Mouse (Mus musculus): ENCODE results near the gene Cdon.

- TF ChIP-seq TAL1 (IDR thresholded peaks at IDR 0.05; ENCODE audit: low read length) (no peak), CTCF (IDR thresholded peaks at IDR 0.05 in 2 of 3, conservative IDR thresholded peaks at IDR 0.05 in 1 of 3; ENCODE audit: control insufficient read depth in 1 of 3, insufficient read depth in 1 of 3, low read depth in 2 of 3, low read length in 3 of 3, poor library complexity in 1 of 3, severe bottlenecking in 1 of 3) (no peak), CHD2 (IDR thresholded peaks at IDR 0.05; ENCODE audit: low read length) (no peak), POLR2A (IDR thresholded peaks at IDR 0.05; ENCODE audit: control insufficient read depth in 1 of 2, insufficient read depth in 1 of 2, low read depth in 1 of 2, low read length in 2 of 2, poor library complexity in 1 of 2) (no peak), USF2 (IDR thresholded peaks at IDR 0.05; ENCODE audit: borderline replicate concordance in 1 of 2, insufficient read depth in 1 of 2, low read depth in 1 of 2, low read length in 2 of 2) (no peak), EP300 (IDR thresholded peaks at IDR 0.05; ENCODE audit: low read depth in 1 of 2, low read length in 2 of 2) (no peak), MAFK (IDR thresholded peaks at IDR 0.05; ENCODE audit: borderline replicate concordance, low read depth, low read length) (no peak), GATA1 (IDR thresholded peaks at IDR 0.05; ENCODE audit: low read depth, low read length) (no peak), UBTF (IDR thresholded peaks at IDR 0.05; ENCODE audit: borderline replicate concordance, insufficient read depth, low read depth, low read length) (no peak), ETS1 (IDR thresholded peaks at IDR 0.05; ENCODE audit: low read depth, low read length) (no peak), JUND (IDR thresholded peaks at IDR 0.05; ENCODE audit: low read depth, low read length) (no peak), BHLHE40 (IDR thresholded peaks at IDR 0.05; ENCODE audit: borderline replicate concordance, low read depth, low read length) (no peak), MEF2A (IDR thresholded peaks at IDR 0.05; ENCODE audit: extremely low read depth, insufficient replicate concordance, low read depth, low read length, poor library complexity, severe bottlenecking) (no peak), USF1 (IDR thresholded peaks at IDR 0.05; ENCODE audit: low read depth, low read length) (no peak)
These were observed 15.7 kb upstream of the Cdon start for GRCm38 (mm10) chr9:35405038-35405905.
